Mouse (Mus musculus): Measurements from ENCODE around the gene Exoc3l2. TPM values are rescaled to one million over a fixed set of nuclear protein-coding genes. Genes with fewer than 3 reads are reported as not detected.

The Exoc3l2 gene
- polyA plus RNA-seq, 1 experiment from 2014 or later = 1.2 TPM

DNA sequence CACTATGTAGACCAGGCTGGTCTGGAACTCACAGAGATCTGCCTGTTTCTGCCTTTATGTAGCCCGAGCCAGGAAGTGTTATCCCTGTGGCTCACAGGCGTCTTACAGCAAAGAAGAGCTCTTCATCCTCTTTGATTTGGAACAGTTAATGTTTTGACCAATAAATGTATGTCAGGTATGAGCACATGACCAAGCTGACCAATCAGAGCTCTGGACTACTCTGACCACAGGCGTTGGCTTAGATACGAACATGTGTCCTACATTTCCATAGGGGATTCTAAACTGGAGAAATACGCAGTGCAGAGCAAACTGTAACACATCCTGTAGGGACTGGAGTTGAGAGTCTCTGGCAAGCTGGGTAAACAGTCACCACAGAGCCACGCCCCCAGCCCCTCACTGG, 36.2 kb upstream of the Exoc3l2 start:
- H3K4me2 ChIP-seq (ENCODE audit: low read depth, low read length) = no peak overlapping the region
- no peak overlapping the region for H3K4me3 ChIP-seq (ENCODE audit: low read depth, low read length)
- no peak overlapping the region for H3K9ac ChIP-seq (replicated peaks; ENCODE audit: low read length)
- DNase-seq (ENCODE audit: low spot score) (no peak), ATAC-seq (replicated peaks; ENCODE audit: insufficient number of reproducible peaks, low FRiP score, low TSS enrichment, low read depth) (no peak)
- H3K4me1 ChIP-seq (ENCODE audit: control insufficient read depth, insufficient read depth, low read length) = no peaks in the 10 kb centered on the region
- peaks cover 26% of the 10 kb centered on the region for H3K36me3 ChIP-seq (replicated peaks; ENCODE audit: control insufficient read depth, insufficient read depth, low read depth, low read length)
- no peaks in the 10 kb centered on the region; the same call in 1 of the 2 replicates for H3K27me3 ChIP-seq (ENCODE audit: control insufficient read depth, insufficient read depth, low read length)
- WGBS = 90% methylated on average over 6 of the region's 6 CpGs
- no peak overlapping the region for H3K27ac ChIP-seq (replicated peaks; ENCODE audit: low read depth, low read length)
- no peaks in the 10 kb centered on the region for H3K9me3 ChIP-seq (replicated peaks; ENCODE audit: control insufficient read depth, low read length)

GRCm38 (mm10) chr7:19427999-19428650, 35.0 kb upstream of the Exoc3l2 start:
- Histone ChIP-seq H3K27me3 (ENCODE audit: control insufficient read depth, insufficient read depth, low read length) (no peaks in the 10 kb centered on the region), H3K36me3 (replicated peaks; ENCODE audit: control insufficient read depth, insufficient read depth, low read depth, low read length) (peaks cover 38% of the 10 kb centered on the region), H3K9me3 (replicated peaks; ENCODE audit: control insufficient read depth, low read length) (no peaks in the 10 kb centered on the region), H3K4me3 (ENCODE audit: low read depth, low read length) (no peak overlapping the region), H3K4me2 (ENCODE audit: low read depth, low read length) (no peak overlapping the region), H3K27ac (replicated peaks; ENCODE audit: low read depth, low read length) (no peak overlapping the region), H3K4me1 (ENCODE audit: control insufficient read depth, insufficient read depth, low read length) (no peaks in the 10 kb centered on the region), H3K9ac (replicated peaks; ENCODE audit: low read length) (no peak overlapping the region)
- WGBS = 74% methylated on average over 15 of the region's 15 CpGs
- DNase-seq (ENCODE audit: low spot score) = no peak
- ATAC-seq (replicated peaks; ENCODE audit: insufficient number of reproducible peaks, low FRiP score, low TSS enrichment, low read depth) = no peak

GRCm38 (mm10) chr7:19429726-19430125, 33.4 kb upstream of the Exoc3l2 start:
- H3K4me3 ChIP-seq (ENCODE audit: low read depth, low read length) = no peak overlapping the region
- H3K4me2 ChIP-seq (ENCODE audit: low read depth, low read length) = no peak overlapping the region
- peaks cover 48% of the 10 kb centered on the region for H3K36me3 ChIP-seq (replicated peaks; ENCODE audit: control insufficient read depth, insufficient read depth, low read depth, low read length)
- no peaks in the 10 kb centered on the region for H3K9me3 ChIP-seq (replicated peaks; ENCODE audit: control insufficient read depth, low read length)
- no peak overlapping the region for H3K27ac ChIP-seq (replicated peaks; ENCODE audit: low read depth, low read length)
- no peak overlapping the region for H3K9ac ChIP-seq (replicated peaks; ENCODE audit: low read length)
- no peaks in the 10 kb centered on the region for H3K4me1 ChIP-seq (ENCODE audit: control insufficient read depth, insufficient read depth, low read length)
- H3K27me3 ChIP-seq (ENCODE audit: control insufficient read depth, insufficient read depth, low read length) = no peaks in the 10 kb centered on the region
- WGBS = 71% methylated on average over 8 of the region's 8 CpGs
- DNase-seq (ENCODE audit: low spot score) (peak; percentile 20), ATAC-seq (replicated peaks; ENCODE audit: insufficient number of reproducible peaks, low FRiP score, low TSS enrichment, low read depth) (no peak)

GRCm38 (mm10) chr7:19430402-19430801, 32.7 kb upstream of the Exoc3l2 start:
- Histone ChIP-seq H3K9me3 (replicated peaks; ENCODE audit: control insufficient read depth, low read length) (no peaks in the 10 kb centered on the region), H3K4me1 (ENCODE audit: control insufficient read depth, insufficient read depth, low read length) (no peaks in the 10 kb centered on the region), H3K27ac (replicated peaks; ENCODE audit: low read depth, low read length) (no peak overlapping the region), H3K9ac (replicated peaks; ENCODE audit: low read length) (no peak overlapping the region), H3K4me2 (ENCODE audit: low read depth, low read length) (no peak overlapping the region), H3K27me3 (ENCODE audit: control insufficient read depth, insufficient read depth, low read length) (no peaks in the 10 kb centered on the region), H3K4me3 (ENCODE audit: low read depth, low read length) (no peak overlapping the region), H3K36me3 (replicated peaks; ENCODE audit: control insufficient read depth, insufficient read depth, low read depth, low read length) (peaks cover 48% of the 10 kb centered on the region)
- ATAC-seq (replicated peaks; ENCODE audit: insufficient number of reproducible peaks, low FRiP score, low TSS enrichment, low read depth) (no peak), DNase-seq (ENCODE audit: low spot score) (no peak)
- WGBS = 93% methylated on average over 6 of the region's 6 CpGs

- no peak overlapping the region for H3K4me2 ChIP-seq (ENCODE audit: low read depth, low read length)
- H3K4me1 ChIP-seq (ENCODE audit: control insufficient read depth, insufficient read depth, low read length) = no peaks in the 10 kb centered on the region
- DNase-seq (ENCODE audit: low spot score) (no peak), ATAC-seq (replicated peaks; ENCODE audit: insufficient number of reproducible peaks, low FRiP score, low TSS enrichment, low read depth) (no peak)
- H3K4me3 ChIP-seq (ENCODE audit: low read depth, low read length) = no peak overlapping the region
- H3K27me3 ChIP-seq (ENCODE audit: control insufficient read depth, insufficient read depth, low read length) = no peaks in the 10 kb centered on the region
- 93% methylated on average over 2 of the region's 2 CpGs for WGBS
- no peak overlapping the region for H3K27ac ChIP-seq (replicated peaks; ENCODE audit: low read depth, low read length)
- peaks cover 55% of the 10 kb centered on the region for H3K36me3 ChIP-seq (replicated peaks; ENCODE audit: control insufficient read depth, insufficient read depth, low read depth, low read length)
- no peaks in the 10 kb centered on the region for H3K9me3 ChIP-seq (replicated peaks; ENCODE audit: control insufficient read depth, low read length)
- no peak overlapping the region for H3K9ac ChIP-seq (replicated peaks; ENCODE audit: low read length)
Measured at GRCm38 (mm10) chr7:19432475-19432874, 30.7 kb upstream of the Exoc3l2 start.

- ATAC-seq (replicated peaks; ENCODE audit: insufficient number of reproducible peaks, low FRiP score, low TSS enrichment, low read depth) (no peak), DNase-seq (ENCODE audit: low spot score) (no peak)
- Histone ChIP-seq H3K9ac (replicated peaks; ENCODE audit: low read length) (no peak overlapping the region), H3K9me3 (replicated peaks; ENCODE audit: control insufficient read depth, low read length) (no peaks in the 10 kb centered on the region), H3K27me3 (ENCODE audit: control insufficient read depth, insufficient read depth, low read length) (no peaks in the 10 kb centered on the region), H3K36me3 (replicated peaks; ENCODE audit: control insufficient read depth, insufficient read depth, low read depth, low read length) (peaks cover 31% of the 10 kb centered on the region), H3K4me2 (ENCODE audit: low read depth, low read length) (no peak overlapping the region), H3K4me3 (ENCODE audit: low read depth, low read length) (no peak overlapping the region), H3K27ac (replicated peaks; ENCODE audit: low read depth, low read length) (no peak overlapping the region), H3K4me1 (ENCODE audit: control insufficient read depth, insufficient read depth, low read length) (no peaks in the 10 kb centered on the region)
- 92% methylated on average over 2 of the region's 2 CpGs for WGBS
Measured at GRCm38 (mm10) chr7:19436276-19436675, 26.9 kb upstream of the Exoc3l2 start.

DNA sequence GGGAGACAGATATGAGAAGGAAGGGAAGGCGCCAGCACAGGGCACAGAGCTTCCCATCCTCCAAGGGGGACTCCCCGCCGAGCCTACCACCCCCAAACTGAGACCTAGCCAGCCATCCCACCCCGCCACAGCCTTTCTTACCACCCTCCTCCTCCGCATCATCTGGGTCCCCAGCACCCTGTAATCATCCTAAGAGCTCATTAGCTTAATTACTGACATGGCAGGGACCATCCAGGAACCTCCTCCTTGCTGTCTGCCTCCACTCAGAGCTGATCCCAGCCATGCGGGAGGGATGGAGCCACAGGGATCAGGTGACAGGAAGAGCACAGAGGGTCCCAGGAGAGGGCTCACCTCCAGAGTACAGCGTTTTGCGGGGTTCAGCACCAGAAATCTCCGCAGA, 26.1 kb upstream of the Exoc3l2 start:
- no peak overlapping the region for H3K4me2 ChIP-seq (ENCODE audit: low read depth, low read length)
- no peaks in the 10 kb centered on the region for H3K4me1 ChIP-seq (ENCODE audit: control insufficient read depth, insufficient read depth, low read length)
- ATAC-seq (replicated peaks; ENCODE audit: insufficient number of reproducible peaks, low FRiP score, low TSS enrichment, low read depth) (no peak), DNase-seq (ENCODE audit: low spot score) (no peak)
- WGBS = 81% methylated on average over 9 of the region's 9 CpGs
- no peaks in the 10 kb centered on the region for H3K27me3 ChIP-seq (ENCODE audit: control insufficient read depth, insufficient read depth, low read length)
- H3K9ac ChIP-seq (replicated peaks; ENCODE audit: low read length) = no peak overlapping the region
- peaks cover 30% of the 10 kb centered on the region for H3K36me3 ChIP-seq (replicated peaks; ENCODE audit: control insufficient read depth, insufficient read depth, low read depth, low read length)
- no peak overlapping the region for H3K27ac ChIP-seq (replicated peaks; ENCODE audit: low read depth, low read length)
- no peaks in the 10 kb centered on the region for H3K9me3 ChIP-seq (replicated peaks; ENCODE audit: control insufficient read depth, low read length)
- H3K4me3 ChIP-seq (ENCODE audit: low read depth, low read length) = no peak overlapping the region

DNA sequence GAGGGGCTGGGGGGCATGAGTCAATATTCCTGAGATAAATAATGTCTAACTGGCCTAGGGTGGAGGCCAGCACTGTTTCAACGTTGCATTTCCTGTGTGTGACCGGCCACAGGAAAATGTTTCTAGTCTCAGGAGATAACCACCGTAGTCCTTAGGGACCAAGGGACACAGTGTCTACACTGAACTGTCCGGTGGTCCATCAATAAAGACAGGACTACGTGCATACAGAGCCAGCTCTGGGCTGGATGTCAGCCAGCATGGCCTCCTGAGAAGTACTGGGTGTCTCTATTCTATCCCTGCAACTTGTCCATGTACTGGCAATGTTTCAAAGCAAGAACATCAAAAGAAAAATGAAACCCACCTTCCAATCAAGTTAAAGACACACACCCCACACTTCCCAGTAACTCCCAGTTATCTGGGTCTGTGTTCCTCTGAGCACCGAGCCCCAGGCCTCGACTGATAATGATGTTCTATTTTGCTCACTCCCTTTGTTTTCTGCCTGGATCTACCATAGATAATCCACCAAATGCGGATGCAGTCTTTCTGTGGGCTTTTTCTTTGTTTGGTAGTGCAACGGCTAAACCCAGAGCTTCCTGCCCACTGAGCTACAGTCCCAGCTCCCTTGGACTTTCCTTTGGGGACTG, 21.6 kb upstream of the Exoc3l2 start:
- no peak overlapping the region for H3K4me2 ChIP-seq (ENCODE audit: low read depth, low read length)
- WGBS = 87% methylated on average over 9 of the region's 9 CpGs
- DNase-seq (ENCODE audit: low spot score) (no peak), ATAC-seq (replicated peaks; ENCODE audit: insufficient number of reproducible peaks, low FRiP score, low TSS enrichment, low read depth) (no peak)
- no peaks in the 10 kb centered on the region for H3K4me1 ChIP-seq (ENCODE audit: control insufficient read depth, insufficient read depth, low read length)
- H3K9ac ChIP-seq (replicated peaks; ENCODE audit: low read length) = no peak overlapping the region
- H3K27ac ChIP-seq (replicated peaks; ENCODE audit: low read depth, low read length) = no peak overlapping the region
- H3K9me3 ChIP-seq (replicated peaks; ENCODE audit: control insufficient read depth, low read length) = no peaks in the 10 kb centered on the region
- H3K27me3 ChIP-seq (ENCODE audit: control insufficient read depth, insufficient read depth, low read length) = no peaks in the 10 kb centered on the region
- no peak overlapping the region for H3K4me3 ChIP-seq (ENCODE audit: low read depth, low read length)
- H3K36me3 ChIP-seq (replicated peaks; ENCODE audit: control insufficient read depth, insufficient read depth, low read depth, low read length) = peaks cover 16% of the 10 kb centered on the region

Measured in embryonic facial prominence, embryonic 11.5 days (tissue).